Mouse (Mus musculus): Measurements from ENCODE around the gene Olfm4.

DNA sequence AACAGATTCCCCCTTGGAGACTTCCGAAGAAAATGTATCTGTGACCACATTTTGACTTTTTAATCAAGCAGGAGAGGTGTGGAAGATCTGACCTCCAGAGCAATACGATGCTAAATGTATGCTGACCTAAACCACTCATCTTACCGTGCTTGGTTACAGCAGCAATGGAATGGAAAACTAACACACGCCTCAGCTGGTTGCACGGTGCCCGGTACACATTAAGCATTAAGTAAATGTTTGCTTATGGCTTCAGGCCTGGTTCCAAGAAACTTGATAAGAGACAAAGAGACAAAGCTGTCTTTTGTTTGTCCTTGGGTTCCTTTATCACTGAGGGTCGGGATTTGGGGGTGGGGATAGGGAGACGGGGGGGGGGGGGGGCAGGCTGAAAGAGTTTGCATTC is 3.0 kb downstream of the Olfm4 start:
- no peak for TF ChIP-seq EP300 (IDR thresholded peaks at IDR 0.05; ENCODE audit: low read depth)
- no peak for TF ChIP-seq CTCF (IDR thresholded peaks at IDR 0.05; ENCODE audit: low read depth)

All from liver, embryonic 14.5 days (tissue).